8 mouse cellular contexts compared by ENCODE assay signal in genomic region chr5:73864138-73864761, GRCm38 (mm10).
DNase-seq lines count a peak whose midpoint lies in the region; ATAC-seq lines count a peak whose summit lies in the region.
"Had no signal": no experiment of that assay in that cellular context is flagged by ENCODE, and none has a peak within 500 bp of the region (broad histone marks: within the 10 kb centered on the region; RNA-seq: fewer than 3 reads in every experiment).

No protein-coding gene starts in this region.

- H3K9ac ChIP-seq in liver, embryonic 12.5 days: no peak overlapping the region
- H3K9ac ChIP-seq: heart, embryonic 15.5 days had no signal

- H3K4me2 ChIP-seq in liver, embryonic 12.5 days: no peak overlapping the region
- H3K4me2 ChIP-seq: heart, embryonic 15.5 days had no signal

- no peaks in the 10 kb centered on the region for H3K27me3 ChIP-seq in liver, embryonic 12.5 days (replicated peaks)
- H3K27me3 ChIP-seq: heart, embryonic 15.5 days had no signal

- no peaks in the 10 kb centered on the region for H3K9me3 ChIP-seq in liver, embryonic 12.5 days (replicated peaks)
- H3K9me3 ChIP-seq: heart, embryonic 15.5 days had no signal

- no peaks in the 10 kb centered on the region for H3K36me3 ChIP-seq in liver, embryonic 12.5 days
- H3K36me3 ChIP-seq: heart, embryonic 15.5 days had no signal

- intact Hi-C loops in left cerebral cortex, postnatal 4 days (cut with DNase I): no loop called here

- no peaks in the 10 kb centered on the region for H3K4me1 ChIP-seq in liver, embryonic 12.5 days
- H3K4me1 ChIP-seq: heart, embryonic 15.5 days had no signal

- H3K27ac ChIP-seq in liver, embryonic 12.5 days: no peak overlapping the region
- H3K27ac ChIP-seq: heart, embryonic 15.5 days had no signal

- WGBS in liver, embryonic 12.5 days (ENCODE audit: insufficient replicate concordance): 41% methylated on average over 9 of the region's 9 CpGs

- DNase-seq in liver: peak; percentile 51
- DNase-seq in R1 (ENCODE audit: low read depth, low spot score): peak; percentile 97
- peak; percentile 16 for DNase-seq in c-Kit-positive CD71-positive TER-119-negative erythroid progenitor cells, embryonic 14.5 days (ENCODE audit: low read depth)
- peak; percentile 80 for DNase-seq in gastrocnemius, postnatal 10 days
- DNase-seq in left cerebral cortex, postnatal 4 days: peak; percentile 69
- peak; percentile 74 to 81 for DNase-seq in right cerebral cortex, postnatal 10 days (ENCODE audit: low spot score in 2 of 2)

- ATAC-seq in liver, embryonic 12.5 days: no peak

- H3K4me3 ChIP-seq in liver, embryonic 12.5 days: no peak overlapping the region
- H3K4me3 ChIP-seq: heart, embryonic 15.5 days had no signal

Comparison
In these comparisons a context has a peak if more than half of its experiments do, and no peak if none do; other contexts are left out.
1. DNase-seq: peak in every context shown above with its lines; median percentile 97 in R1; 80 in gastrocnemius, postnatal 10 days; 78 in right cerebral cortex, postnatal 10 days; 69 in left cerebral cortex, postnatal 4 days; 51 in liver; 16 in c-Kit-positive CD71-positive TER-119-negative erythroid progenitor cells, embryonic 14.5 days.